Mouse (Mus musculus): ENCODE data around the gene Gpc4. TPM values are rescaled to one million over a fixed set of nuclear protein-coding genes. Genes with fewer than 3 reads are reported as not detected.

Gpc4 gene
- total and polyA plus RNA-seq, 3 experiments, result 5.1 to 9.4 TPM; not detected in 1

- TF ChIP-seq MYB (IDR thresholded peaks at IDR 0.05; ENCODE audit: low read depth, low read length) (no peak), USF2 (IDR thresholded peaks at IDR 0.05; ENCODE audit: borderline replicate concordance in 1 of 2, insufficient read depth in 1 of 2, low read depth in 1 of 2, low read length in 2 of 2) (no peak), RAD21 (IDR thresholded peaks at IDR 0.05; ENCODE audit: low read depth, low read length) (no peak), SIN3A (IDR thresholded peaks at IDR 0.05; ENCODE audit: low read length) (no peak), POLR2AphosphoS2 (IDR thresholded peaks at IDR 0.05; ENCODE audit: low read length) (no peak), NELFE (IDR thresholded peaks at IDR 0.05; ENCODE audit: low read depth, low read length) (no peak), NRF1 (IDR thresholded peaks at IDR 0.05; ENCODE audit: insufficient read depth, low read depth, low read length, poor library complexity, severe bottlenecking) (no peak), MAX (IDR thresholded peaks at IDR 0.05; ENCODE audit: low read length) (no peak), ZKSCAN1 (IDR thresholded peaks at IDR 0.05; ENCODE audit: low read depth, low read length) (no peak), ETS1 (IDR thresholded peaks at IDR 0.05; ENCODE audit: low read depth, low read length) (no peak), UBTF (IDR thresholded peaks at IDR 0.05; ENCODE audit: borderline replicate concordance, insufficient read depth, low read depth, low read length) (no peak)
- H3K79me2 ChIP-seq (ENCODE audit: control insufficient read depth, insufficient read depth, low read length, poor library complexity), result peaks cover 8% of the 10 kb centered on the region
- no peak for DNase-seq (ENCODE audit: low read depth, low spot score)
- no peaks in the 10 kb centered on the region for H3K9me3 ChIP-seq (replicated peaks; ENCODE audit: insufficient read depth, low read length)
- no peaks in the 10 kb centered on the region for H3K27me3 ChIP-seq (ENCODE audit: control insufficient read depth in 1 of 2, insufficient read depth in 2 of 2, low read length in 2 of 2)
- H3K4me1 ChIP-seq (ENCODE audit: control insufficient read depth in 1 of 2, insufficient read depth in 2 of 2, low read length in 2 of 2), result peaks cover 2 to 3% of the 10 kb centered on the region in 2 experiments; a peak in 1 of 4 replicates
- H3K9ac ChIP-seq (ENCODE audit: control insufficient read depth, low read depth, low read length, poor library complexity, severe bottlenecking), result no peak overlapping the region
- H3K27ac ChIP-seq (ENCODE audit: control insufficient read depth, low read depth, low read length), result no peak overlapping the region
- H3K4me3 ChIP-seq (ENCODE audit: control insufficient read depth in 1 of 2, insufficient read depth in 1 of 2, low read depth in 2 of 2, low read length in 2 of 2), result no peak overlapping the region
- H3K36me3 ChIP-seq (ENCODE audit: control insufficient read depth in 1 of 2, insufficient read depth in 2 of 2, low read length in 2 of 2), result no peaks in the 10 kb centered on the region
These were observed 2.8 kb downstream of the Gpc4 start for GRCm38 (mm10) chrX:52162206-52162605.

GRCm38 (mm10) chrX:52159621-52160020, 5.4 kb downstream of the Gpc4 start:
- no peaks in the 10 kb centered on the region for H3K27me3 ChIP-seq (ENCODE audit: control insufficient read depth in 1 of 2, insufficient read depth in 2 of 2, low read length in 2 of 2)

GRCm38 (mm10) chrX:52155408-52155953, 9.6 kb downstream of the Gpc4 start:
- DNase-seq (ENCODE audit: low read depth, low spot score), result peak; percentile 68
- peaks cover 0 to 16% of the 10 kb centered on the region in 2 experiments; a peak in 2 of 4 replicates for H3K36me3 ChIP-seq (ENCODE audit: control insufficient read depth in 1 of 2, insufficient read depth in 2 of 2, low read length in 2 of 2)
- no peak overlapping the region; the same call in 1 of the 2 replicates for H3K9ac ChIP-seq (ENCODE audit: control insufficient read depth, low read depth, low read length, poor library complexity, severe bottlenecking)
- TF ChIP-seq ZNF384 (IDR thresholded peaks at IDR 0.05; ENCODE audit: low read depth, low read length) (peak; percentile 68), EP300 (IDR thresholded peaks at IDR 0.05; ENCODE audit: low read depth in 1 of 2, low read length in 2 of 2) (peak; percentile 11 to 28; a peak in 1 of 4 replicates), MEF2A (IDR thresholded peaks at IDR 0.05; ENCODE audit: extremely low read depth, insufficient replicate concordance, low read depth, low read length, poor library complexity, severe bottlenecking) (no peak), USF1 (IDR thresholded peaks at IDR 0.05; ENCODE audit: low read depth, low read length) (no peak), ELF1 (IDR thresholded peaks at IDR 0.05; ENCODE audit: low read depth, low read length) (no peak), MAX (IDR thresholded peaks at IDR 0.05; ENCODE audit: low read length) (no peak), BHLHE40 (IDR thresholded peaks at IDR 0.05; ENCODE audit: borderline replicate concordance, low read depth, low read length) (no peak), POLR2AphosphoS5 (IDR thresholded peaks at IDR 0.05; ENCODE audit: borderline replicate concordance, low read depth, low read length) (no peak), MAZ (IDR thresholded peaks at IDR 0.05; ENCODE audit: low read depth, low read length) (no peak), ETS1 (IDR thresholded peaks at IDR 0.05; ENCODE audit: low read depth, low read length) (0 out of 2 replicates have a peak, but pooled peaks have one; percentile 10), ZC3H11A (IDR thresholded peaks at IDR 0.05; ENCODE audit: low read depth, low read length) (no peak)
- no peak overlapping the region; the same call in 1 of the 2 replicates for H3K27ac ChIP-seq (ENCODE audit: control insufficient read depth, low read depth, low read length)
- no peaks in the 10 kb centered on the region for H3K27me3 ChIP-seq (ENCODE audit: control insufficient read depth in 1 of 2, insufficient read depth in 2 of 2, low read length in 2 of 2)
- peak overlapping the region; percentile 47 to 48; a peak in 3 of 4 replicates for H3K4me3 ChIP-seq (ENCODE audit: control insufficient read depth in 1 of 2, insufficient read depth in 1 of 2, low read depth in 2 of 2, low read length in 2 of 2)
- peaks cover 2% of the 10 kb centered on the region; the same call in 1 of the 2 replicates for H3K79me2 ChIP-seq (ENCODE audit: control insufficient read depth, insufficient read depth, low read length, poor library complexity)
- peaks cover 0 to 18% of the 10 kb centered on the region in 2 experiments; a peak in 3 of 4 replicates for H3K4me1 ChIP-seq (ENCODE audit: control insufficient read depth in 1 of 2, insufficient read depth in 2 of 2, low read length in 2 of 2)
- no peaks in the 10 kb centered on the region for H3K9me3 ChIP-seq (replicated peaks; ENCODE audit: insufficient read depth, low read length)

More at GRCm38 (mm10) chrX:52159621-52160020, 5.4 kb downstream of the Gpc4 start:
- Histone ChIP-seq H3K9me3 (replicated peaks; ENCODE audit: insufficient read depth, low read length) (no peaks in the 10 kb centered on the region), H3K79me2 (ENCODE audit: control insufficient read depth, insufficient read depth, low read length, poor library complexity) (peaks cover 7% of the 10 kb centered on the region), H3K4me1 (ENCODE audit: control insufficient read depth in 1 of 2, insufficient read depth in 2 of 2, low read length in 2 of 2) (peaks cover 2 to 7% of the 10 kb centered on the region in 2 experiments; a peak in 3 of 4 replicates), H3K9ac (ENCODE audit: control insufficient read depth, low read depth, low read length, poor library complexity, severe bottlenecking) (no peak overlapping the region), H3K27ac (ENCODE audit: control insufficient read depth, low read depth, low read length) (no peak overlapping the region), H3K36me3 (ENCODE audit: control insufficient read depth in 1 of 2, insufficient read depth in 2 of 2, low read length in 2 of 2) (peaks cover 0 to 3% of the 10 kb centered on the region in 2 experiments; a peak in 1 of 4 replicates), H3K4me3 (ENCODE audit: control insufficient read depth in 1 of 2, insufficient read depth in 1 of 2, low read depth in 2 of 2, low read length in 2 of 2) (no peak overlapping the region)
- DNase-seq (ENCODE audit: low read depth, low spot score), result no peak
- TF ChIP-seq ZNF384 (IDR thresholded peaks at IDR 0.05; ENCODE audit: low read depth, low read length) (no peak), USF1 (IDR thresholded peaks at IDR 0.05; ENCODE audit: low read depth, low read length) (no peak), NELFE (IDR thresholded peaks at IDR 0.05; ENCODE audit: low read depth, low read length) (no peak), POLR2A (IDR thresholded peaks at IDR 0.05; ENCODE audit: control insufficient read depth in 1 of 2, insufficient read depth in 1 of 2, low read depth in 1 of 2, low read length in 2 of 2, poor library complexity in 1 of 2) (no peak), POLR2AphosphoS2 (IDR thresholded peaks at IDR 0.05; ENCODE audit: low read length) (no peak)

Data from MEL (cell line).